Mouse (Mus musculus) right cerebral cortex, adult 2 months (tissue): ENCODE data around the gene Armc5.

Experiments used
- DNase-seq, 2 experiments: peaks; one replicate each; pipeline ENCODE4 v3.0.0; 2021 to 2022; ENCODE audit warnings: low spot score in 2 of 2

The Armc5 gene

GRCm38 (mm10) chr7:128246496-128247391, 9.6 kb downstream of the Armc5 start, which contains the start of gene Tgfb1i1:
TSS of gene Tgfb1i1 (plus strand) at chr7:128246812.
- peak; percentile 60 to 65 for DNase-seq

GRCm38 (mm10) chr7:128247443-128247842, 10.3 kb downstream of the Armc5 start:
- peak; percentile 91 to 92 for DNase-seq

- no peak for DNase-seq
These were observed 11.2 kb downstream of the Armc5 start for GRCm38 (mm10) chr7:128248081-128249042.

GRCm38 (mm10) chr7:128249998-128250397, 12.9 kb downstream of the Armc5 start:
- no peak for DNase-seq

- DNase-seq = no peak
These were observed 14.8 kb downstream of the Armc5 start for GRCm38 (mm10) chr7:128251946-128252345.

- peak; percentile 75 to 80 for DNase-seq
These were observed 15.5 kb downstream of the Armc5 start for GRCm38 (mm10) chr7:128252609-128253008.

- no peak for DNase-seq
These were observed 17.8 kb downstream of the Armc5 start for GRCm38 (mm10) chr7:128254978-128255377.

GRCm38 (mm10) chr7:128255757-128256156, 18.6 kb downstream of the Armc5 start:
- no peak for DNase-seq

GRCm38 (mm10) chr7:128256783-128257334, 19.7 kb downstream of the Armc5 start:
- no peak for DNase-seq

GRCm38 (mm10) chr7:128265411-128265810, 28.3 kb downstream of the Armc5 start, which contains the start of gene Slc5a2:
TSS of gene Slc5a2 (plus strand) at chr7:128265657.
- no peak for DNase-seq

- no peak for DNase-seq
These were observed 28.9 kb downstream of the Armc5 start for GRCm38 (mm10) chr7:128266056-128266455.

GRCm38 (mm10) chr7:128267391-128267790, 30.2 kb downstream of the Armc5 start:
- no peak for DNase-seq

GRCm38 (mm10) chr7:128267813-128268212, 30.7 kb downstream of the Armc5 start:
- DNase-seq = no peak

- no peak for DNase-seq
These were observed 33.3 kb downstream of the Armc5 start for GRCm38 (mm10) chr7:128270431-128270850.

- DNase-seq = no peak
These were observed 34.4 kb downstream of the Armc5 start for GRCm38 (mm10) chr7:128271496-128271895.

- no peak for DNase-seq
These were observed 38.9 kb downstream of the Armc5 start for GRCm38 (mm10) chr7:128276051-128276450.

- no peak for DNase-seq
These were observed 42.6 kb downstream of the Armc5 start for GRCm38 (mm10) chr7:128279750-128280149.

- DNase-seq = no peak
These were observed 44.6 kb downstream of the Armc5 start for GRCm38 (mm10) chr7:128281765-128282164.

GRCm38 (mm10) chr7:128282532-128283244, 45.5 kb downstream of the Armc5 start:
- no peak for DNase-seq

- no peak for DNase-seq
These were observed 46.9 kb downstream of the Armc5 start for GRCm38 (mm10) chr7:128284047-128284446.

GRCm38 (mm10) chr7:128285060-128285459, 47.9 kb downstream of the Armc5 start:
- no peak for DNase-seq
